Mouse (Mus musculus) forebrain, embryonic 13.5 days (tissue): ENCODE measurements around the gene Msi1. TPM values are rescaled to one million over a fixed set of nuclear protein-coding genes. Genes with fewer than 3 reads are reported as not detected.

ENCODE experiments used
- ATAC-seq: fragments of 200-750 bp; cut with Nextera tagmentation; 2 replicates; pipeline ENCODE4 v1.8.0; 2017
- H3K27ac ChIP-seq: fragments of 300-500 bp; sonication (generic); 2 replicates; pipeline ENCODE4 v1.5.1; 2015; ENCODE audit warnings: inconsistent platforms, mild to moderate bottlenecking, moderate library complexity
- H3K27me3 ChIP-seq: fragments of 300-500 bp; sonication (generic); 2 replicates; pipeline ENCODE4 v1.6.1; 2015; ENCODE audit warnings: mild to moderate bottlenecking, inconsistent platforms
- H3K36me3 ChIP-seq: fragments of 300-500 bp; sonication (generic); 2 replicates; pipeline ENCODE4 v1.6.1; 2015; ENCODE audit warnings: mild to moderate bottlenecking, inconsistent platforms; ENCODE audit not compliant: poor library complexity, severe bottlenecking
- H3K4me1 ChIP-seq: fragments of 300-500 bp; sonication (generic); 2 replicates; pipeline ENCODE4 v1.6.1; 2015; ENCODE audit warnings: inconsistent platforms
- H3K4me2 ChIP-seq: fragments of 300-500 bp; sonication (generic); 2 replicates; pipeline ENCODE4 v1.6.1; 2015; ENCODE audit warnings: inconsistent platforms, mild to moderate bottlenecking, moderate library complexity
- H3K4me3 ChIP-seq: fragments of 300-500 bp; sonication (generic); 2 replicates; pipeline ENCODE4 v1.5.1; 2015; ENCODE audit warnings: mild to moderate bottlenecking, inconsistent platforms
- H3K9ac ChIP-seq: fragments of 300-500 bp; sonication (generic); 2 replicates; pipeline ENCODE4 v1.6.1; 2015; ENCODE audit warnings: mild to moderate bottlenecking, inconsistent platforms
- H3K9me3 ChIP-seq: fragments of 300-500 bp; sonication (generic); replicated peaks from 2 replicates; pipeline ENCODE4 v1.6.1; 2016; ENCODE audit warnings: inconsistent platforms
- WGBS: fragments of 180-500 bp; shearing (Covaris S2); methylation state at CpG from one replicate; pipeline ENCODE4 v1.1.7; 2015; 5-methylcytosine and 5-hydroxymethylcytosine counted together
- polyA plus RNA-seq: library from polyadenylated mRNA; unstranded; fragments of >200 nt; fragmentation: Nextera tagmentation; extraction: Ambion mirVana; gene quantifications from 2 replicates; pipeline ENCODE4 v1.2.1, GENCODE M21; 2015

The Msi1 gene
- polyA plus RNA-seq, 1 experiment from 2014 or later = 107 TPM

DNA sequence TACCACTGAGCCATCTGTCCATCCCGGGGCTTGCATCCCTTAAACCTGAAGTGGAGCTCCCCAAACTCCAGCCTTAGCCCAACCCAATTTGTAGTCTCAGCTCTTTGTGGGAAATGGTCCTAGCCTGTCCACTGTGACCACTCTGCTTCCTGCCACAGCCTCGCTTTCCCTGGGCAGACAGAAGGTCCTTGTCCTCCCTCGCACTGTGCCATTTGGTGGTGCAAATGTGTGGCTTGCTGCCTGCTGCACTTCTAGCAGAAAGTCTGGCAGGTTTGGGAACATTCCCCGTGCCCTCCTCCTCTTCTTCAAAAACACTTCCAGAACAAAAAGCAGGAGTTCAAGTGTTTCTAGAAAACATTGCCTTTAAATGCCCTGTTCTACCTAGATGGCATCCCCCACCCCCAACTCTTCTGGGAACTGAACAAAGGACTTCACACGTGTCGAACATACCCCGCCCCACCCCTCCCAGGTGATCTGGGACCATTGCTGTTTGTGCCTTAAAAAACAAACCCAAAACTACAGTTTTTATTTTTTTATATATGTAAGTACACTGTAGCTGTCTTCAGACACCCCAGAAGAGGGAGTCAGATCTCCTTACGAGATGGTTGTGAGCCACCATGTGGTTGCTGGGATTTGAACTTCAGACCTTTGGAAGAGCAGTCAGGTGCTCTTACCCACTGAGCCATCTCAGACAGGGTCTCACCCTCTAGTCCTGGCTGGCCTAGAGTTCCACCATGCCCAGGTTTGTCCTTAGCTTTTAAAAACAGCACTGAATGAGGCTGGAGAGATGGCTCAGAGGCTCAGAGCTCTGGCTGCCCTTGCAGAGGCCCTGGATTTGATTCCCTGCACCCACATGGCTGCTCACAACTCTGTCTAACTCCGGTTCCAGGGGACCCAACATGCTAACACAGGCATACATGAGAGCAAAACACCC, 69.2 kb downstream of the Msi1 start:
- ATAC-seq = no peak
- H3K4me3 ChIP-seq = no peak overlapping the region
- WGBS = 61% methylated on average over 9 of the region's 9 CpGs
- no peaks in the 10 kb centered on the region for H3K36me3 ChIP-seq
- no peak overlapping the region for H3K4me2 ChIP-seq
- H3K27me3 ChIP-seq = no peaks in the 10 kb centered on the region; the same call in 1 of the 2 replicates
- no peaks in the 10 kb centered on the region for H3K9me3 ChIP-seq
- H3K4me1 ChIP-seq = no peaks in the 10 kb centered on the region
- no peak overlapping the region for H3K9ac ChIP-seq
- H3K27ac ChIP-seq = no peak overlapping the region

DNA sequence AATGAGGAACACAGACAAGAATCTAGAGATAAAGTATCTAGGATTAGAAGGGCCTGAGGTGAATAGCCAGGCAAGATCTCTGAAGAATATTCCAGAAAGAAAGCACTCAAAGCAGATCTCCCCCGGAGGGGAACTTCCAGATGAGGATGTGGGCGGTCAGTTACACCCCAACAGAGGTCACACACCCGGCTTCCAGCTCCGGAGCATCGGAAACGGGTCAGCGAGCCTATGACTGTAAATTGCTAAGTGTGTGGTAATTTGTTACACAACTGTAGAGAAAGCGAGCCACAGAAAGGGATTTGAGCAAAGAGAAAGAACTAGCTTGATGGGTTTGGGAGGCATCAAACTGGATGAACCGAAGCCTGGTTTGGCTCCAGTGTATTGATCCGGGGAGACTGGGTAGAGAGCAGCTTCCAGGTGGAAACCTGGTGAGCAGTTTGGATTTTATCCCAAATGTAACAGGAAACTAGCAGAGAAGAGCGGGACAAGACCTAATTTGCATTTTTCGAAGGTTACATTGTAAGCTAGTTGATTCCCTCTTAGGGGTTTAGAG, 71.1 kb downstream of the Msi1 start:
- no peak overlapping the region for H3K4me3 ChIP-seq
- no peak overlapping the region for H3K27ac ChIP-seq
- no peak overlapping the region for H3K9ac ChIP-seq
- no peak for ATAC-seq
- WGBS = 88% methylated on average over 12 of the region's 12 CpGs
- no peak overlapping the region for H3K4me2 ChIP-seq
- no peaks in the 10 kb centered on the region for H3K9me3 ChIP-seq
- H3K27me3 ChIP-seq = no peaks in the 10 kb centered on the region; the same call in 1 of the 2 replicates
- no peaks in the 10 kb centered on the region for H3K4me1 ChIP-seq
- no peaks in the 10 kb centered on the region for H3K36me3 ChIP-seq

GRCm38 (mm10) chr5:115503035-115503434, 73.6 kb downstream of the Msi1 start:
- ATAC-seq = no peak
- no peak overlapping the region for H3K4me3 ChIP-seq
- H3K4me2 ChIP-seq = no peak overlapping the region
- H3K27me3 ChIP-seq = no peaks in the 10 kb centered on the region; the same call in 1 of the 2 replicates
- no peaks in the 10 kb centered on the region for H3K36me3 ChIP-seq
- no peaks in the 10 kb centered on the region for H3K9me3 ChIP-seq
- no peak overlapping the region for H3K27ac ChIP-seq
- no peak overlapping the region for H3K9ac ChIP-seq
- 61% methylated on average over 12 of the region's 12 CpGs for WGBS
- peaks cover 12% of the 10 kb centered on the region for H3K4me1 ChIP-seq

Other genes starting within 250 kb of the Msi1 start
- gene Cabp1, start 235.2 kb upstream of the Msi1 start, polyA plus RNA-seq = 5.7 and 12.6 TPM in 2 replicates
- 102 and 112 TPM in 2 replicates for gene Pop5, start 193.8 kb upstream of the Msi1 start, polyA plus RNA-seq
- 134 and 138 TPM in 2 replicates for gene Rnf10, start 156.7 kb upstream of the Msi1 start, polyA plus RNA-seq
- 53.7 and 54.0 TPM in 2 replicates for gene Coq5, start 149.9 kb upstream of the Msi1 start, polyA plus RNA-seq
- 1,571 and 1,757 TPM in 2 replicates for gene Dynll1, start 128.6 kb upstream of the Msi1 start, polyA plus RNA-seq
- 255 and 263 TPM in 2 replicates for gene Srsf9, start 102.4 kb upstream of the Msi1 start, polyA plus RNA-seq
- 31.8 and 34.1 TPM in 2 replicates for gene Gatc, start 88.4 kb upstream of the Msi1 start, polyA plus RNA-seq
- 58.6 and 64.3 TPM in 2 replicates for gene Triap1, start 88.4 kb upstream of the Msi1 start, polyA plus RNA-seq
- gene Cox6a1, start 80.6 kb upstream of the Msi1 start, polyA plus RNA-seq = 965 and 999 TPM in 2 replicates
- not detected in 2 replicates for gene Pla2g1b, start 36.7 kb downstream of the Msi1 start, polyA plus RNA-seq
- 24.7 TPM in 2 replicates for gene Sirt4, start 55.1 kb downstream of the Msi1 start, polyA plus RNA-seq
- 16.8 and 17.7 TPM in 2 replicates for gene Pxn, start 77.1 kb downstream of the Msi1 start, polyA plus RNA-seq
- 1,081 and 1,088 TPM in 2 replicates for gene Rplp0, start 129.9 kb downstream of the Msi1 start, polyA plus RNA-seq
- gene Gcn1l1, start 135.7 kb downstream of the Msi1 start, polyA plus RNA-seq = 41.7 and 46.1 TPM in 2 replicates
- gene Rab35, start 202.3 kb downstream of the Msi1 start, polyA plus RNA-seq = 10.6 and 12.1 TPM in 2 replicates